Mouse (Mus musculus): ENCODE measurements around the gene Arl2bp. TPM values are rescaled to one million over a fixed set of nuclear protein-coding genes. Genes with fewer than 3 reads are reported as not detected.

The Arl2bp gene
- total and polyA plus RNA-seq, 2 experiments from 2014 or later, result 136 to 183 TPM

GRCm38 (mm10) chr8:94711160-94711718 is 44.8 kb downstream of the Arl2bp start:
- no peaks in the 10 kb centered on the region for H3K36me3 ChIP-seq (ENCODE audit: insufficient read depth)
- TF ChIP-seq CTCF (IDR thresholded peaks at IDR 0.05; ENCODE audit: low read depth), result no peak
- no peak overlapping the region for H3K4me3 ChIP-seq (ENCODE audit: low read depth, low read length)
- H3K9me3 ChIP-seq (ENCODE audit: low read length), result no peaks in the 10 kb centered on the region
- no peak overlapping the region for H3K9ac ChIP-seq
- no peak overlapping the region for H3K4me2 ChIP-seq (ENCODE audit: low read depth)
- no peak overlapping the region for H3K27ac ChIP-seq (ENCODE audit: low read depth, low read length)
- H3K27me3 ChIP-seq (ENCODE audit: insufficient read depth, low read length), result no peaks in the 10 kb centered on the region
- WGBS, result 52% methylated on average over 5 of the region's 5 CpGs
- ATAC-seq, result no peak
- DNase-seq, result no peak
- peaks cover 4% of the 10 kb centered on the region; the same call in 1 of the 2 replicates for H3K4me1 ChIP-seq (ENCODE audit: insufficient read depth)

GRCm38 (mm10) chr8:94714556-94714955 is 48.2 kb downstream of the Arl2bp start:
- TF ChIP-seq CTCF (IDR thresholded peaks at IDR 0.05; ENCODE audit: low read depth), result no peak

GRCm38 (mm10) chr8:94715871-94716270 is 49.5 kb downstream of the Arl2bp start:
- DNase-seq, result no peak
- Histone ChIP-seq H3K4me3 (ENCODE audit: low read depth, low read length) (no peak overlapping the region), H3K36me3 (ENCODE audit: insufficient read depth) (no peaks in the 10 kb centered on the region), H3K4me2 (ENCODE audit: low read depth) (no peak overlapping the region), H3K9ac (no peak overlapping the region), H3K27ac (ENCODE audit: low read depth, low read length) (no peak overlapping the region), H3K4me1 (ENCODE audit: insufficient read depth) (no peaks in the 10 kb centered on the region), H3K27me3 (ENCODE audit: insufficient read depth, low read length) (no peaks in the 10 kb centered on the region), H3K9me3 (ENCODE audit: low read length) (no peaks in the 10 kb centered on the region)
- TF ChIP-seq CTCF (IDR thresholded peaks at IDR 0.05; ENCODE audit: low read depth), result no peak
- 60% methylated on average over 3 of the region's 3 CpGs for WGBS
- ATAC-seq, result no peak

More at GRCm38 (mm10) chr8:94714556-94714955, 48.2 kb downstream of the Arl2bp start:
- H3K4me1 ChIP-seq (ENCODE audit: insufficient read depth), result no peaks in the 10 kb centered on the region
- no peak overlapping the region for H3K9ac ChIP-seq
- no peaks in the 10 kb centered on the region for H3K27me3 ChIP-seq (ENCODE audit: insufficient read depth, low read length)
- H3K4me3 ChIP-seq (ENCODE audit: low read depth, low read length), result no peak overlapping the region
- WGBS, result 37% methylated on average over 5 of the region's 5 CpGs
- no peaks in the 10 kb centered on the region for H3K9me3 ChIP-seq (ENCODE audit: low read length)
- no peak for ATAC-seq
- DNase-seq, result no peak
- no peak overlapping the region for H3K4me2 ChIP-seq (ENCODE audit: low read depth)
- H3K36me3 ChIP-seq (ENCODE audit: insufficient read depth), result no peaks in the 10 kb centered on the region
- H3K27ac ChIP-seq (ENCODE audit: low read depth, low read length), result no peak overlapping the region

GRCm38 (mm10) chr8:94716841-94717240 is 50.4 kb downstream of the Arl2bp start:
- no peaks in the 10 kb centered on the region for H3K9me3 ChIP-seq (ENCODE audit: low read length)
- no peak for DNase-seq
- WGBS, result 95% methylated on average over 1 of the region's 1 CpGs

More at GRCm38 (mm10) chr8:94716841-94717240, 50.4 kb downstream of the Arl2bp start:
- H3K4me1 ChIP-seq (ENCODE audit: insufficient read depth), result no peaks in the 10 kb centered on the region
- no peak overlapping the region for H3K27ac ChIP-seq (ENCODE audit: low read depth, low read length)
- no peak overlapping the region for H3K9ac ChIP-seq
- no peak for ATAC-seq
- H3K27me3 ChIP-seq (ENCODE audit: insufficient read depth, low read length), result no peaks in the 10 kb centered on the region
- H3K36me3 ChIP-seq (ENCODE audit: insufficient read depth), result no peaks in the 10 kb centered on the region
- H3K4me3 ChIP-seq (ENCODE audit: low read depth, low read length), result no peak overlapping the region
- H3K4me2 ChIP-seq (ENCODE audit: low read depth), result no peak overlapping the region
- TF ChIP-seq CTCF (IDR thresholded peaks at IDR 0.05; ENCODE audit: low read depth), result no peak

Other genes starting within 250 kb of the Arl2bp start
- gene Nlrc5, start 232.2 kb upstream of the Arl2bp start, total RNA-seq (2014; rRNA removed), result 0.69 and 1.6 TPM in 2 replicates
- 0.28 and 0.36 TPM in 2 replicates for gene Nlrc5, start 232.2 kb upstream of the Arl2bp start, polyA plus RNA-seq (2015; fragmentation: Nextera tagmentation; extraction: Ambion mirVana)
- gene Cpne2, start 133.6 kb upstream of the Arl2bp start, total RNA-seq (2014; rRNA removed), result 49.2 and 68.8 TPM in 2 replicates
- 41.6 and 58.3 TPM in 2 replicates for gene Cpne2, start 133.6 kb upstream of the Arl2bp start, polyA plus RNA-seq (2015; fragmentation: Nextera tagmentation; extraction: Ambion mirVana)
- 53.5 and 55.8 TPM in 2 replicates for gene Rspry1, start 64.7 kb upstream of the Arl2bp start, total RNA-seq (2014; rRNA removed)
- gene Rspry1, start 64.7 kb upstream of the Arl2bp start, polyA plus RNA-seq (2015; fragmentation: Nextera tagmentation; extraction: Ambion mirVana), result 26.2 and 32.0 TPM in 2 replicates
- 44.5 and 51.4 TPM in 2 replicates for gene Fam192a, start 64.6 kb upstream of the Arl2bp start, total RNA-seq (2014; rRNA removed)
- 71.5 and 79.9 TPM in 2 replicates for gene Fam192a, start 64.6 kb upstream of the Arl2bp start, polyA plus RNA-seq (2015; fragmentation: Nextera tagmentation; extraction: Ambion mirVana)
- 4.6 and 11.6 TPM in 2 replicates for gene Pllp, start 29.7 kb downstream of the Arl2bp start, total RNA-seq (2014; rRNA removed)
- 6.8 and 8.6 TPM in 2 replicates for gene Pllp, start 29.7 kb downstream of the Arl2bp start, polyA plus RNA-seq (2015; fragmentation: Nextera tagmentation; extraction: Ambion mirVana)
- not detected in 2 replicates for gene Ccl22, start 79.0 kb downstream of the Arl2bp start, total RNA-seq (2014; rRNA removed)
- gene Ccl22, start 79.0 kb downstream of the Arl2bp start, polyA plus RNA-seq (2015; fragmentation: Nextera tagmentation; extraction: Ambion mirVana), result 0.15 TPM in 1 of 2 replicates, not detected in the other
- gene Cx3cl1, start 105.4 kb downstream of the Arl2bp start, total RNA-seq (2014; rRNA removed), result 61.5 and 68.7 TPM in 2 replicates
- 61.8 and 80.0 TPM in 2 replicates for gene Cx3cl1, start 105.4 kb downstream of the Arl2bp start, polyA plus RNA-seq (2015; fragmentation: Nextera tagmentation; extraction: Ambion mirVana)
- not detected in 2 replicates for gene Ccl17, start 143.9 kb downstream of the Arl2bp start, total RNA-seq (2014; rRNA removed)
- gene Ccl17, start 143.9 kb downstream of the Arl2bp start, polyA plus RNA-seq (2015; fragmentation: Nextera tagmentation; extraction: Ambion mirVana), result 4.7 and 5.0 TPM in 2 replicates
- 87.3 and 89.6 TPM in 2 replicates for gene Coq9, start 171.7 kb downstream of the Arl2bp start, total RNA-seq (2014; rRNA removed)
- 45.4 and 52.6 TPM in 2 replicates for gene Coq9, start 171.7 kb downstream of the Arl2bp start, polyA plus RNA-seq (2015; fragmentation: Nextera tagmentation; extraction: Ambion mirVana)
- gene Ciapin1, start 171.8 kb downstream of the Arl2bp start, total RNA-seq (2014; rRNA removed), result 50.1 and 51.1 TPM in 2 replicates
- 108 and 120 TPM in 2 replicates for gene Ciapin1, start 171.8 kb downstream of the Arl2bp start, polyA plus RNA-seq (2015; fragmentation: Nextera tagmentation; extraction: Ambion mirVana)
- gene Polr2c, start 190.8 kb downstream of the Arl2bp start, total RNA-seq (2014; rRNA removed), result 59.5 and 82.7 TPM in 2 replicates
- 101 and 119 TPM in 2 replicates for gene Polr2c, start 190.8 kb downstream of the Arl2bp start, polyA plus RNA-seq (2015; fragmentation: Nextera tagmentation; extraction: Ambion mirVana)
- gene Dok4, start 209.7 kb downstream of the Arl2bp start, total RNA-seq (2014; rRNA removed), result 123 and 171 TPM in 2 replicates
- gene Dok4, start 209.7 kb downstream of the Arl2bp start, polyA plus RNA-seq (2015; fragmentation: Nextera tagmentation; extraction: Ambion mirVana), result 97.5 and 117 TPM in 2 replicates